Mouse (Mus musculus) gastrocnemius, adult 2 months (tissue): ENCODE measurements around the gene Ctxn2. TPM values are rescaled to one million over a fixed set of nuclear protein-coding genes. Genes with fewer than 3 reads are reported as not detected.
A peak's percentile ranks its signal among the peaks of the same experiment; 100 is the strongest.

Source experiments
- DNase-seq: peaks from one replicate; pipeline ENCODE4 v3.0.0; 2022
- H3K27ac ChIP-seq: fragments of 200-600 bp; 2 replicates; pipeline ENCODE4 v1.8.1; 2022; ENCODE audit warnings: mild to moderate bottlenecking
- H3K4me3 ChIP-seq: fragments of 200-600 bp; 2 replicates; pipeline ENCODE4 v1.8.1; 2022; ENCODE audit warnings: mild to moderate bottlenecking, moderate library complexity
- CTCF ChIP-seq: fragments of 200-600 bp; IDR thresholded peaks from 2 replicates; pipeline ENCODE4 v1.8.1; 2022; ENCODE audit warnings: antibody characterized with exemption, mild to moderate bottlenecking, moderate library complexity
- intact Hi-C: fragments of 180-260 bp; cut with DNase I; formaldehyde crosslinking; loops from one replicate; pipeline ENCODE4 v1.15.1; 2025
- total RNA-seq, 2 experiments: library from RNA; stranded (reverse); gene quantifications; 2 replicates each; pipeline ENCODE4 v1.2.3; 2021

Gene Ctxn2
- total RNA-seq, 2 experiments from 2014 or later = not detected

GRCm38 (mm10) chr2:125136846-125137245 lies 354 bp downstream of the Ctxn2 start:
- no peak overlapping the region for H3K27ac ChIP-seq
- no peak for TF ChIP-seq CTCF
- no peak for DNase-seq
- intact Hi-C loops = no loop called here
- H3K4me3 ChIP-seq = no peak overlapping the region

GRCm38 (mm10) chr2:125142336-125142735 lies 5.8 kb downstream of the Ctxn2 start:
- Histone ChIP-seq H3K27ac (no peak overlapping the region), H3K4me3 (no peak overlapping the region)
- intact Hi-C loops = no loop called here
- no peak for TF ChIP-seq CTCF
- DNase-seq = no peak

GRCm38 (mm10) chr2:125152388-125152787 lies 15.9 kb downstream of the Ctxn2 start, which contains the start of gene Slc12a1:
Slc12a1 (plus strand) TSS chr2:125152505.
- intact Hi-C loops = no loop called here
- no peak within 1 kb of the TSS for H3K27ac ChIP-seq
- no peak within 1 kb of the TSS for H3K4me3 ChIP-seq
- no peak for DNase-seq
- TF ChIP-seq CTCF = no peak

GRCm38 (mm10) chr2:125154294-125154693 lies 17.8 kb downstream of the Ctxn2 start:
- H3K27ac ChIP-seq = no peak overlapping the region
- H3K4me3 ChIP-seq = no peak overlapping the region
- intact Hi-C loops = no loop called here
- no peak for TF ChIP-seq CTCF
- no peak for DNase-seq

- intact Hi-C loops = no loop called here
- Histone ChIP-seq H3K27ac (no peak overlapping the region), H3K4me3 (no peak overlapping the region)
- DNase-seq = no peak
- TF ChIP-seq CTCF = no peak
These were observed 19.0 kb downstream of the Ctxn2 start for GRCm38 (mm10) chr2:125155504-125155903.

- intact Hi-C loops = no loop called here
- no peak for TF ChIP-seq CTCF
- no peak for DNase-seq
- no peak overlapping the region for H3K27ac ChIP-seq
- no peak overlapping the region for H3K4me3 ChIP-seq
These were observed 25.5 kb downstream of the Ctxn2 start for GRCm38 (mm10) chr2:125162012-125162470.

GRCm38 (mm10) chr2:125178225-125178798 lies 41.8 kb downstream of the Ctxn2 start:
- no peak for TF ChIP-seq CTCF
- no peak overlapping the region for H3K27ac ChIP-seq
- H3K4me3 ChIP-seq = no peak overlapping the region
- DNase-seq = no peak
- intact Hi-C loops = no loop called here

- TF ChIP-seq CTCF = no peak
- Histone ChIP-seq H3K27ac (no peak overlapping the region), H3K4me3 (no peak overlapping the region)
- intact Hi-C loops = loop anchor here (2.0 to 10.0 kb wide), 3 partner anchors 153 to 1087 kb away; no protein-coding TSS in a partner anchor
- DNase-seq = no peak
These were observed 51.4 kb downstream of the Ctxn2 start for GRCm38 (mm10) chr2:125187904-125188303.

- no peak overlapping the region for H3K4me3 ChIP-seq
- H3K27ac ChIP-seq = no peak overlapping the region
- intact Hi-C loops = loop anchor here (2.0 to 10.0 kb wide), 3 partner anchors 154 to 1088 kb away; no protein-coding TSS in a partner anchor
- DNase-seq = peak; percentile 41
- peak; percentile 94 for TF ChIP-seq CTCF
These were observed 52.7 kb downstream of the Ctxn2 start for GRCm38 (mm10) chr2:125189197-125189596.

- TF ChIP-seq CTCF = no peak
- Histone ChIP-seq H3K27ac (no peak overlapping the region), H3K4me3 (no peak overlapping the region)
- DNase-seq = no peak
- intact Hi-C loops = no loop called here
These were observed 56.4 kb downstream of the Ctxn2 start for GRCm38 (mm10) chr2:125192905-125193304.

- DNase-seq = no peak
- H3K27ac ChIP-seq = no peak overlapping the region
- intact Hi-C loops = no loop called here
These were observed 60.3 kb downstream of the Ctxn2 start for GRCm38 (mm10) chr2:125196771-125197170.

More at GRCm38 (mm10) chr2:125196771-125197170, 60.3 kb downstream of the Ctxn2 start:
- H3K4me3 ChIP-seq = no peak overlapping the region
- TF ChIP-seq CTCF = no peak

Other genes starting within 250 kb of the Ctxn2 start
- gene Slc24a5, start 68.6 kb upstream of the Ctxn2 start, total RNA-seq = not detected
- 1 to 10 TPM; 2.8 to 3.0 TPM for gene Myef2, start 13.0 kb upstream of the Ctxn2 start, total RNA-seq
- gene Slc12a1, start 15.8 kb downstream of the Ctxn2 start, total RNA-seq = not detected
- 1 to 10 TPM; 7.0 to 7.3 TPM for gene Dut, start 110.5 kb downstream of the Ctxn2 start, total RNA-seq